Mouse (Mus musculus): ENCODE results near the gene Mllt1. TPM values are rescaled to one million over a fixed set of nuclear protein-coding genes. Genes with fewer than 3 reads are reported as not detected.
"Not testable (repeated sequence)": the region's sequence is repeated elsewhere in the genome, so short reads cannot be mapped to it uniquely, and the experiment has no call there.

Mllt1 gene
- total RNA-seq, 2 experiments from 2014 or later: 81.0 to 87.5 TPM

GRCm38 (mm10) chr17:56929101-56929500 lies 6.1 kb downstream of the Mllt1 start:
- H3K27ac ChIP-seq: no peak overlapping the region
- H3K4me3 ChIP-seq: no peak overlapping the region
- no peak for DNase-seq (ENCODE audit: low spot score in 2 of 2)
- no peak for TF ChIP-seq CTCF (conservative IDR thresholded peaks at IDR 0.05)

- TF ChIP-seq CTCF (conservative IDR thresholded peaks at IDR 0.05): no peak
- no peak overlapping the region for H3K4me3 ChIP-seq
- no peak overlapping the region for H3K27ac ChIP-seq
- no peak for DNase-seq (ENCODE audit: low spot score in 2 of 2)
Measured at GRCm38 (mm10) chr17:56925998-56926397, 9.2 kb downstream of the Mllt1 start.

GRCm38 (mm10) chr17:56919725-56920124 lies 15.5 kb downstream of the Mllt1 start:
- TF ChIP-seq CTCF (conservative IDR thresholded peaks at IDR 0.05): no peak
- Histone ChIP-seq H3K4me3 (no peak overlapping the region), H3K27ac (no peak overlapping the region)
- DNase-seq (ENCODE audit: low spot score in 2 of 2): no peak

GRCm38 (mm10) chr17:56917166-56917565 lies 18.0 kb downstream of the Mllt1 start:
- Histone ChIP-seq H3K27ac (peak overlapping the region; percentile 28; the same call in 1 of the 2 replicates), H3K4me3 (no peak overlapping the region)
- no peak for DNase-seq (ENCODE audit: low spot score in 2 of 2)
- no peak for TF ChIP-seq CTCF (conservative IDR thresholded peaks at IDR 0.05)

GRCm38 (mm10) chr17:56913444-56913843 lies 21.8 kb downstream of the Mllt1 start:
- no peak for DNase-seq (ENCODE audit: low spot score in 2 of 2)
- no peak overlapping the region for H3K4me3 ChIP-seq
- no peak for TF ChIP-seq CTCF (conservative IDR thresholded peaks at IDR 0.05)
- H3K27ac ChIP-seq: no peak overlapping the region

- Histone ChIP-seq H3K4me3 (no peak overlapping the region), H3K27ac (no peak overlapping the region)
- DNase-seq (ENCODE audit: low spot score in 2 of 2): no peak
- no peak for TF ChIP-seq CTCF (conservative IDR thresholded peaks at IDR 0.05)
Measured at GRCm38 (mm10) chr17:56913023-56913422, 22.2 kb downstream of the Mllt1 start.

GRCm38 (mm10) chr17:56909764-56910163 lies 25.5 kb downstream of the Mllt1 start:
- H3K4me3 ChIP-seq; DNase-seq (ENCODE audit: low spot score in 2 of 2): not testable (repeated sequence)
- peak overlapping the region; percentile 40; the same call in 1 of the 2 replicates for H3K27ac ChIP-seq

GRCm38 (mm10) chr17:56907887-56908286 lies 27.3 kb downstream of the Mllt1 start:
- no peak overlapping the region for H3K4me3 ChIP-seq
- TF ChIP-seq CTCF (conservative IDR thresholded peaks at IDR 0.05): no peak
- no peak for DNase-seq (ENCODE audit: low spot score in 2 of 2)
- no peak overlapping the region for H3K27ac ChIP-seq

GRCm38 (mm10) chr17:56907096-56907495 lies 28.1 kb downstream of the Mllt1 start:
- DNase-seq (ENCODE audit: low spot score in 2 of 2): no peak
- H3K4me3 ChIP-seq: no peak overlapping the region
- no peak for TF ChIP-seq CTCF (conservative IDR thresholded peaks at IDR 0.05)
- no peak overlapping the region for H3K27ac ChIP-seq

GRCm38 (mm10) chr17:56906166-56906565 lies 29.0 kb downstream of the Mllt1 start:
- no peak overlapping the region for H3K27ac ChIP-seq
- no peak overlapping the region for H3K4me3 ChIP-seq
- TF ChIP-seq CTCF (conservative IDR thresholded peaks at IDR 0.05): no peak
- DNase-seq (ENCODE audit: low spot score in 2 of 2): no peak

GRCm38 (mm10) chr17:56902698-56903097 lies 32.5 kb downstream of the Mllt1 start:
- no peak overlapping the region for H3K27ac ChIP-seq
- no peak for TF ChIP-seq CTCF (conservative IDR thresholded peaks at IDR 0.05)
- no peak overlapping the region for H3K4me3 ChIP-seq
- no peak for DNase-seq (ENCODE audit: low spot score in 2 of 2)

- TF ChIP-seq CTCF (conservative IDR thresholded peaks at IDR 0.05): peak; percentile 91
- Histone ChIP-seq H3K27ac (peak overlapping the region; percentile 87), H3K4me3 (no peak overlapping the region)
- DNase-seq (ENCODE audit: low spot score in 2 of 2): peak; percentile 85 to 88
Measured at GRCm38 (mm10) chr17:56897630-56898195, 37.5 kb downstream of the Mllt1 start.

- peak; percentile 34 to 63 for DNase-seq (ENCODE audit: low spot score in 2 of 2)
- peak overlapping the region; percentile 87 for H3K27ac ChIP-seq
- no peak for TF ChIP-seq CTCF (conservative IDR thresholded peaks at IDR 0.05)
- H3K4me3 ChIP-seq: peak overlapping the region; percentile 8; the same call in 1 of the 2 replicates
Measured at GRCm38 (mm10) chr17:56896513-56897129, 38.6 kb downstream of the Mllt1 start.

GRCm38 (mm10) chr17:56895368-56895918 lies 39.8 kb downstream of the Mllt1 start:
- no peak overlapping the region for H3K4me3 ChIP-seq
- no peak for TF ChIP-seq CTCF (conservative IDR thresholded peaks at IDR 0.05)
- no peak for DNase-seq (ENCODE audit: low spot score in 2 of 2)
- peak overlapping the region; percentile 87 for H3K27ac ChIP-seq

Measured in layer of hippocampus, adult 2 months (tissue).